Mouse (Mus musculus) adrenal gland, postnatal 36 days (tissue): ENCODE results near the gene Rbfox1. TPM values are rescaled to one million over a fixed set of nuclear protein-coding genes. Genes with fewer than 3 reads are reported as not detected.

Source experiments
- DNase-seq, 2 experiments: peaks; one replicate each; pipeline ENCODE4 v3.0.0; 2021; ENCODE audit warnings: mixed read lengths in 1 of 2
- total RNA-seq, 2 experiments: library from RNA; stranded (reverse); gene quantifications; 2 replicates each; pipeline ENCODE4 v1.2.3; 2021

Rbfox1 gene
- total RNA-seq, 2 experiments from 2014 or later, result 1.0 to 1.1 TPM

DNA sequence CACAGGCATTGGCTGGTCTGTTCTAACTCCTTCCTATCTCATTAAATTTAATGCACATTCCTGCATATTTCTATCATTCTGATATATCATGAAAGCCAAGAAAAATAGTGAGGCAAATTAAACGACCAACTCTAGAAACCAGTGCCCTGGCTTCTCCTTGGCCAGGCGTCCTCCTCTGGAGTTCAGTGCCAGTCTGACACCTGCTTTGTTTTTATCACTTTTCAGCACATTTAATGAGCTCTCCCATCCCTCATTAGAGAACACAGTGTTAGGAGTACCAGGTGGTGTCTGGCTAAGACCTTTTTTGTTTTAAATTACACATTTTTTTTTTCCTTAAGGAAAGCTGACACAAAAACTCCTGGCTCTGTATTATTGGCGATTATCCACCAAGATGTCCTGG lies 1489.0 kb downstream of the Rbfox1 start:
- DNase-seq, result no peak

DNA sequence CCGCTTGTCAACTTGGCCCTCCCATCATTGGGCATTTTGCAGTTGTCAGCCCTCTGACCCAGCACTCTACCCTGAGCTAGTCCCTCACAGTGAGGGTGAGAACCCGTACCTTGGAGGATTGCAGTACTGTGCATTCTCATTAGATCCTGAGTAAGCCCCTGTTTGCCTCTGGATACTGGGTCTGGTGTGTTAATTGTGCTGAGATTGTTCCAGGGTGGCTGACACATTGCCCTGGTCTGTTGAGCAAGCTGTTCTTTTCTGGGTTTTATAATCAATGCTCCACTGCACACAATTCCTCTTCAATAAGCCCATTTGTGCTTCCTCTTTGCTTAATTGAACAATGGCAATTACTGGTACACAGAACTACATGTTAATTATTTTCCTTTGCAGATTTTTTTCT lies 1489.5 kb downstream of the Rbfox1 start:
- DNase-seq, result no peak

DNA sequence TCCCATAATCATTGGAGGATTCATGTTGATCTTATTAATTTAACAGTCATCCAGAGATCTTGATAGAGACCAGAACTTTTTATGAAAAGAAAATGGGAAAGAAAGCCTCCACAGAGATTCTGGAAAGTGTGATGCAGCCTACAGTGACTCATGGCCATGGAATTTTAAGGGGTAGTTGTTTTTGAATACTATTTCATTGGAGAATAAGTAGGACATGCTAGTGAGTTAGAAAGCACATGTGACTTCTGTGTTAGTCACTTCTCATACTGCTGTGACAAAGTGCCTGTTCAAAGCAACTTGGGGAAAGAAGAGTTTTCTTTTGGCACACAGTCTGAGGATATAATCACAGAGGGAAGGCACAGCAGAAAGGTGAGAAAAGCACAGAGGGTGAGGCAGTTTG lies 1510.9 kb downstream of the Rbfox1 start:
- peak in 1 of 2 experiments; percentile 8 for DNase-seq

DNA sequence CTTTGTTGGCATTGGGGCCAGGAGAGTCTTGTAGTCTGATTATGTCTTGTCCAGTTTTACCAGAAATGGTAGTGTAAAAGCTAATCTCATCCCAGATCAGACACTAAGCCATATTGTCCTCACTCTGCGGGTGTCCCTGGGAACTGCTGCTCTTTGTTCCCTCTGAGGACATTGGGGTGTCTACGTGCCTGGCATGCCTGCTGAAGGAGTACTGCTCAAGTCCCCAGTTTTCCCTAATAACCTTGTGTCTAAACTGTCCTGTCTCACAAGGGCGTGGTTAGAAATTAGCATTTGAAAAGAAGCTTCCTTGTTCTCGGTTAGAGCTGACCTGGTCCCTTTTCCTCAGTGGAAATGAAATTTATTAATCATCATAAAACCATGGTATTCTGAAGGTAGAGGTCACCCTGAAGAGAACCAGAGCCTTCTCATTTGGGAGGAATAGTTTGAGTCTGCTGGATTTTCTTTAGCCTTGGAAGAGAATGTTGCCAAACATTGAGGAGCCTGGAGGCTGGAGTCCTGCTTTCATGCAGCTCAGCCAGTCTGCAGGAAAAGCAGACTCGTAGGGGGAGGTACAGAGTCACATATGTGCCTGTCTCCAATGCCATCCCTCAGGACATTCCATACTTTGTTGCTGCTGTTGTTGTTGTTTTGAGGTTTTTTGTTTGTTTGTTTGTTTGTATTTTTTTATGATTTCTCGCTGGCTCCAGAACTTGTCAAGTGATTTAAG lies 1519.8 kb downstream of the Rbfox1 start:
- DNase-seq, result no peak

DNA sequence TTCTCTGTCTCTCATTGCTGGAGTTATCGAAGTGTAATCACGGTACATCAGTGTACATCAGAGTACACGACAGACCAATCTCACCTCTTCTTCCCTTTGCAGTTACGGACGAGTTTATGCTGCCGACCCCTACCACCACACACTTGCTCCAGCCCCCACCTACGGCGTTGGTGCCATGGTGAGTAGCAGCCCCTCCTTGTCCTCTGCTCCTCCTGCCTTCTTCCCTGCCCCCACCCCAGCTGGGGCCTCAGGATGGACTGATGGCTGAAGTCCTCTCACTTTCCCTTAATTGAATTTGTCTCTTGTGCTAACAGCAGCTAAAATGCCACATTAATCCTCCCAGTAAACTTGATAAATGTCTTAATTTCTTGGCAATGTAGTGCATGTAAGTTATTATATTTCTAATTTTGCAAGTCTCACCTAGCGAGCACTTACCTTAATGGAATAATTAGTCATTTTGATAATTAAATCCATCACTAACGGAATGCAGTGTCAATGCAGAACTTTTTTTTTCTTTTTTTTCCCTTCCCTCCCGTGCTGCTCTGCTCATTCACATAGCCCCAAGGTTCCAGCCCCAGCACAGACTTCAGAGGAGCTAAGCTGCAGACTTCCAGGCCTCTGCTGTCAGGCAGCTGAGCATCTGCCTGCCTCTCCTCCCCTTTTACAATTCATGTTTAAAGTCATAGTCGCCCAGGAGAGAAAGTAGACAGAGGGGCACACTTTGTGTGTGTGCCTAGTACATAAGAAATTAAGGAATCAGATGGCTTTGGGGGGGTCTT lies 1522.9 kb downstream of the Rbfox1 start:
- DNase-seq, result no peak

DNA sequence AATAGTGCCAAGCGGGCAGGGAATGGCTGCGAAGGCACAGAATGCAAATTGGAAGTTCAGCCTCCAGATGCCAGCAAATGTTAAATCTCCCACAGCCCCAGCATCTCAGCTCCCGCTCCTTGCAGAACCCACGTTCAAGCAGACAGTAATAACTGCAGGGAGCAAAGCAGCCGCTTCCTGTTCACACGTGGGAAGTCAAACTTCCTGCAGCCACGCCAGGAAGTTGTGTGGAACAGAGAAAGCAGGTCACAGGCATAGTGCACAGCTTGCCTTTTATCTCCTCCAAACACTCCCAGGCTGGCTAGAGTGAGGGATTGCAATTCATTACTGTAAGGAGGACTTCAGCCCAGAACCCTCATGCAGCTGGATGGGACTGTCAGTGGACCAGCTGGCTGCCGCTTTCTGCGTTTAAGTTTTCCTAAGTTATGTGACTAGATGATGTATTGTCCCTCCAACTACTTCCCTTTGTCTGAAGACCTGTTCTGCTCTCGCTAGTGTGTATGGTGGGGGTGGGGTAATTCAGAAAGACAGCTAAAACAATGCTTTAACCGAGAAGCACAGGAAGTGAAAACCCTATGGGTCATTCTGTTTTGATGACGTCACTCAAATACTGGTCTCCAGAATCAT lies 1534.6 kb downstream of the Rbfox1 start:
- DNase-seq, result peak; percentile 5 to 19

GRCm38 (mm10) chr16:7425386-7426089 lies 1540.4 kb downstream of the Rbfox1 start:
- no peak for DNase-seq

GRCm38 (mm10) chr16:7433296-7433695 lies 1548.1 kb downstream of the Rbfox1 start:
- no peak for DNase-seq

DNA sequence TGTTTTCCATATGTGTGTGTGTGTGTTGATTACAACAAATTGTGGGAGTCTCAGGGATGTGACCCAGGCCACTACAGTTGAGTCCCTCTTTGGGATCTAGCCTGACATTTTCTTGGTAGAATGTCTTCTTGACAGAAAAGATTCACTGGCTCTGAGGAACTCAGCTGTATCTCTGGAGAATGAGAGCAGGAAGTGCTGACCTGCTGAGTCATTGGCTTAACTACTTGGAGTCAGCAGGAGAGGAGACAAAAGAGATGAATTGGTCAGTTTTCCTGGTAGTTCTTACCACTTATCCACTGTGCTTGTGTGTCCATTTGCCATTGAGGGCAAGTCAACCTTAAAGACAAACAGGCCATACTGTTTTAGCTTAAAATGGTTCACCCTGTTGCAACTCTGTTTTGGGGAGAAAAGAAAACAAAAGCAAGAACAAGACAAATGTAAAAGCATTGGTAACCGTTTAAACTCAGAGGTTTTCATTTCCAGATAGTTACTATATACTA lies 1561.7 kb downstream of the Rbfox1 start:
- DNase-seq, result peak in 1 of 2 experiments; percentile 5

- peak in 1 of 2 experiments; percentile 4 for DNase-seq
These were observed 1562.8 kb downstream of the Rbfox1 start for GRCm38 (mm10) chr16:7447718-7448649.

DNA sequence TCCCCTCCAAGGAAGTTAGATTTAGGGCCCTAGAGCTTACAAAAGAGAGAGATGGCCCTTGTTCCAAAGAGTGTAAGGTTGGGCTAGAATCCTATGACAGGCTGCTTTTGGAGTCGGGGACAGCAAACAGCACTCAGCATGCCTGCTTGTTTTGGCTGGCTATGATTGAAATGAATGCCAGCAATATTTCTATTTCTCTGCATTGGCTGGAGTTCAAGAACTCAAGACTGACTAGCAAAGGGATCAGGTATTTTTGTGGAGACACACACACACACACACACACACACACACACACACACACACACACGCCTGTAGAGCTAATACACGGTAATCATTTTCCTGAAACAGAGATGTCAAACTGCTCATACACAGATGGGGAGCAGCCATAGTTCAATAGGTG lies 1566.0 kb downstream of the Rbfox1 start:
- DNase-seq, result no peak

GRCm38 (mm10) chr16:7457571-7457970 lies 1572.4 kb downstream of the Rbfox1 start:
- DNase-seq, result no peak
